Mouse (Mus musculus): ENCODE data around the gene Lhx3.

- TF ChIP-seq CTCF (IDR thresholded peaks at IDR 0.05; ENCODE audit: low read depth) (no peak), EP300 (IDR thresholded peaks at IDR 0.05; ENCODE audit: low read depth) (no peak)
Measured at GRCm38 (mm10) chr2:26240841-26241240, 32.8 kb upstream of the Lhx3 start.
